Mouse (Mus musculus) heart, embryonic 13.5 days (tissue): Measurements from ENCODE around the gene Nudt4. TPM values are rescaled to one million over a fixed set of nuclear protein-coding genes. Genes with fewer than 3 reads are reported as not detected.

Experiments used
- ATAC-seq: fragments of 200-750 bp; cut with Nextera tagmentation; 2 replicates; pipeline ENCODE4 v1.8.0; 2017; ENCODE audit warnings: moderate TSS enrichment; ENCODE audit not compliant: insufficient number of reproducible peaks, low FRiP score, low TSS enrichment; ENCODE audit errors: extremely low read depth
- H3K27ac ChIP-seq: fragments of 300-500 bp; sonication (generic); replicated peaks from 2 replicates; pipeline ENCODE4 v1.5.1; 2015; ENCODE audit warnings: moderate library complexity, mild to moderate bottlenecking, inconsistent platforms
- H3K27me3 ChIP-seq: fragments of 300-500 bp; sonication (generic); replicated peaks from 2 replicates; pipeline ENCODE4 v1.6.1; 2015; ENCODE audit warnings: mild to moderate bottlenecking, inconsistent platforms
- H3K36me3 ChIP-seq: fragments of 300-500 bp; sonication (generic); 2 replicates; pipeline ENCODE4 v1.6.1; 2015; ENCODE audit warnings: mild to moderate bottlenecking, inconsistent platforms
- H3K4me1 ChIP-seq: fragments of 300-500 bp; sonication (generic); 2 replicates; pipeline ENCODE4 v1.6.1; 2015; ENCODE audit warnings: inconsistent platforms
- H3K4me2 ChIP-seq: fragments of 300-500 bp; sonication (generic); 2 replicates; pipeline ENCODE4 v1.6.1; 2015; ENCODE audit warnings: inconsistent platforms, mild to moderate bottlenecking, moderate library complexity
- H3K4me3 ChIP-seq: fragments of 300-500 bp; sonication (generic); 2 replicates; pipeline ENCODE4 v1.5.1; 2015; ENCODE audit warnings: moderate library complexity, mild to moderate bottlenecking, inconsistent platforms
- H3K9ac ChIP-seq: fragments of 300-500 bp; sonication (generic); 2 replicates; pipeline ENCODE4 v1.6.1; 2015; ENCODE audit warnings: inconsistent platforms, mild to moderate bottlenecking, moderate library complexity
- H3K9me3 ChIP-seq: fragments of 300-500 bp; sonication (generic); 2 replicates; pipeline ENCODE4 v1.6.1; 2016; ENCODE audit warnings: inconsistent platforms
- WGBS: fragments of 180-500 bp; shearing (Covaris S2); methylation state at CpG from one replicate; pipeline ENCODE4 v1.1.7; 2015; ENCODE audit warnings: mixed read lengths; 5-methylcytosine and 5-hydroxymethylcytosine counted together
- polyA plus RNA-seq: library from polyadenylated mRNA; unstranded; fragments of >200 nt; fragmentation: Nextera tagmentation; extraction: Ambion mirVana; gene quantifications from 2 replicates; pipeline ENCODE4 v1.2.1, GENCODE M21; 2015

The Nudt4 gene
- polyA plus RNA-seq, 1 experiment from 2014 or later, result 107 TPM

GRCm38 (mm10) chr10:95590196-95590595 lies 26.2 kb upstream of the Nudt4 start:
- no peak overlapping the region for H3K27ac ChIP-seq
- H3K4me3 ChIP-seq, result no peak overlapping the region
- H3K4me2 ChIP-seq, result no peak overlapping the region
- no peaks in the 10 kb centered on the region for H3K27me3 ChIP-seq
- H3K36me3 ChIP-seq, result no peaks in the 10 kb centered on the region
- no peak for ATAC-seq
- H3K9me3 ChIP-seq, result peaks cover 7% of the 10 kb centered on the region; the same call in 1 of the 2 replicates
- peaks cover 4% of the 10 kb centered on the region; the same call in 1 of the 2 replicates for H3K4me1 ChIP-seq
- no peak overlapping the region for H3K9ac ChIP-seq
- WGBS, result 86% methylated on average over 6 of the region's 6 CpGs

GRCm38 (mm10) chr10:95589196-95589595 lies 25.2 kb upstream of the Nudt4 start:
- Histone ChIP-seq H3K9ac (no peak overlapping the region), H3K4me2 (no peak overlapping the region), H3K4me1 (peaks cover 8% of the 10 kb centered on the region; the same call in 1 of the 2 replicates), H3K36me3 (no peaks in the 10 kb centered on the region), H3K4me3 (no peak overlapping the region), H3K9me3 (peaks cover 7% of the 10 kb centered on the region; the same call in 1 of the 2 replicates), H3K27me3 (no peaks in the 10 kb centered on the region), H3K27ac (no peak overlapping the region)
- no peak for ATAC-seq
- WGBS, result 85% methylated on average over 4 of the region's 4 CpGs

- WGBS, result 82% methylated on average over 8 of the region's 8 CpGs
- no peaks in the 10 kb centered on the region for H3K36me3 ChIP-seq
- ATAC-seq, result no peak
- peaks cover 8% of the 10 kb centered on the region; the same call in 1 of the 2 replicates for H3K4me1 ChIP-seq
- H3K4me2 ChIP-seq, result no peak overlapping the region
- H3K9ac ChIP-seq, result no peak overlapping the region
- no peak overlapping the region for H3K27ac ChIP-seq
- no peaks in the 10 kb centered on the region for H3K27me3 ChIP-seq
- H3K4me3 ChIP-seq, result no peak overlapping the region
- peaks cover 7% of the 10 kb centered on the region; the same call in 1 of the 2 replicates for H3K9me3 ChIP-seq
These were observed 23.7 kb upstream of the Nudt4 start for GRCm38 (mm10) chr10:95587509-95588220.

- WGBS, result 73% methylated on average over 6 of the region's 6 CpGs
- H3K9ac ChIP-seq, result no peak overlapping the region
- H3K27me3 ChIP-seq, result no peaks in the 10 kb centered on the region
- H3K4me2 ChIP-seq, result no peak overlapping the region
- ATAC-seq, result no peak
- H3K4me3 ChIP-seq, result no peak overlapping the region
- peaks cover 8% of the 10 kb centered on the region; the same call in 1 of the 2 replicates for H3K4me1 ChIP-seq
- no peaks in the 10 kb centered on the region for H3K36me3 ChIP-seq
- H3K27ac ChIP-seq, result no peak overlapping the region
- H3K9me3 ChIP-seq, result peaks cover 7% of the 10 kb centered on the region; the same call in 1 of the 2 replicates
These were observed 21.6 kb upstream of the Nudt4 start for GRCm38 (mm10) chr10:95585554-95585953.

- Histone ChIP-seq H3K4me3 (no peak overlapping the region), H3K36me3 (no peaks in the 10 kb centered on the region), H3K4me1 (peaks cover 10% of the 10 kb centered on the region; the same call in 1 of the 2 replicates), H3K4me2 (no peak overlapping the region), H3K27me3 (no peaks in the 10 kb centered on the region), H3K9ac (no peak overlapping the region), H3K9me3 (no peaks in the 10 kb centered on the region), H3K27ac (no peak overlapping the region)
- no peak for ATAC-seq
- WGBS, result 41% methylated on average over 4 of the region's 4 CpGs
These were observed 13.6 kb upstream of the Nudt4 start for GRCm38 (mm10) chr10:95577567-95577950.

GRCm38 (mm10) chr10:95576876-95577566 lies 13.1 kb upstream of the Nudt4 start:
- Histone ChIP-seq H3K27me3 (no peaks in the 10 kb centered on the region), H3K27ac (no peak overlapping the region), H3K4me1 (peaks cover 10% of the 10 kb centered on the region; the same call in 1 of the 2 replicates), H3K4me3 (no peak overlapping the region), H3K9ac (no peak overlapping the region), H3K4me2 (0 out of 2 replicates have a peak overlapping the region, but pooled peaks have one; percentile 6), H3K36me3 (no peaks in the 10 kb centered on the region), H3K9me3 (no peaks in the 10 kb centered on the region)
- ATAC-seq, result no peak
- 63% methylated on average over 14 of the region's 14 CpGs for WGBS

GRCm38 (mm10) chr10:95575839-95576380 lies 12.0 kb upstream of the Nudt4 start:
- Histone ChIP-seq H3K27ac (no peak overlapping the region), H3K9me3 (no peaks in the 10 kb centered on the region), H3K36me3 (no peaks in the 10 kb centered on the region), H3K4me3 (no peak overlapping the region), H3K4me1 (peaks cover 10% of the 10 kb centered on the region; the same call in 1 of the 2 replicates), H3K4me2 (no peak overlapping the region), H3K9ac (no peak overlapping the region), H3K27me3 (no peaks in the 10 kb centered on the region)
- WGBS, result 79% methylated on average over 10 of the region's 10 CpGs
- ATAC-seq, result no peak

GRCm38 (mm10) chr10:95574994-95575393 lies 11.0 kb upstream of the Nudt4 start:
- no peaks in the 10 kb centered on the region for H3K27me3 ChIP-seq
- no peaks in the 10 kb centered on the region for H3K36me3 ChIP-seq
- 40% methylated on average over 4 of the region's 4 CpGs for WGBS
- no peak overlapping the region for H3K9ac ChIP-seq
- H3K4me2 ChIP-seq, result no peak overlapping the region
- H3K4me3 ChIP-seq, result no peak overlapping the region
- no peaks in the 10 kb centered on the region for H3K9me3 ChIP-seq
- H3K4me1 ChIP-seq, result peaks cover 10% of the 10 kb centered on the region; the same call in 1 of the 2 replicates
- no peak for ATAC-seq
- H3K27ac ChIP-seq, result no peak overlapping the region

- no peaks in the 10 kb centered on the region for H3K9me3 ChIP-seq
- no peaks in the 10 kb centered on the region for H3K36me3 ChIP-seq
- 31% methylated on average over 2 of the region's 2 CpGs for WGBS
- no peak overlapping the region for H3K9ac ChIP-seq
- peaks cover 14% of the 10 kb centered on the region for H3K4me1 ChIP-seq
- H3K4me2 ChIP-seq, result no peak overlapping the region
- no peaks in the 10 kb centered on the region for H3K27me3 ChIP-seq
- no peak overlapping the region for H3K4me3 ChIP-seq
- no peak overlapping the region; the same call in 1 of the 2 replicates for H3K27ac ChIP-seq
- peak; percentile 65; the same call in 1 of the 2 replicates for ATAC-seq
These were observed 5.5 kb upstream of the Nudt4 start for GRCm38 (mm10) chr10:95569441-95569840.

- H3K9ac ChIP-seq, result no peak overlapping the region
- 77% methylated on average over 6 of the region's 6 CpGs for WGBS
These were observed 4.1 kb upstream of the Nudt4 start for GRCm38 (mm10) chr10:95568016-95568415.

GRCm38 (mm10) chr10:95567550-95567949 lies 3.6 kb upstream of the Nudt4 start:
- no peaks in the 10 kb centered on the region for H3K27me3 ChIP-seq
- H3K4me2 ChIP-seq, result peak overlapping the region; percentile 19; the same call in 1 of the 2 replicates
- no peak for ATAC-seq
- no peaks in the 10 kb centered on the region for H3K36me3 ChIP-seq
- 80% methylated on average over 5 of the region's 5 CpGs for WGBS
- peaks cover 15% of the 10 kb centered on the region for H3K4me1 ChIP-seq
- no peak overlapping the region for H3K9ac ChIP-seq
- H3K27ac ChIP-seq, result no peak overlapping the region
- H3K9me3 ChIP-seq, result no peaks in the 10 kb centered on the region
- no peak overlapping the region for H3K4me3 ChIP-seq

More at GRCm38 (mm10) chr10:95568016-95568415, 4.1 kb upstream of the Nudt4 start:
- peak overlapping the region; percentile 1; the same call in 1 of the 2 replicates for H3K27ac ChIP-seq
- H3K4me3 ChIP-seq, result no peak overlapping the region
- H3K9me3 ChIP-seq, result no peaks in the 10 kb centered on the region
- H3K4me2 ChIP-seq, result no peak overlapping the region; the same call in 1 of the 2 replicates
- no peaks in the 10 kb centered on the region for H3K36me3 ChIP-seq
- peaks cover 15% of the 10 kb centered on the region for H3K4me1 ChIP-seq
- H3K27me3 ChIP-seq, result no peaks in the 10 kb centered on the region
- no peak for ATAC-seq
